Mouse (Mus musculus) neural tube, embryonic 15.5 days (tissue): Measurements from ENCODE around the gene Ttc7b. TPM values are rescaled to one million over a fixed set of nuclear protein-coding genes. Genes with fewer than 3 reads are reported as not detected.

Experiments
- ATAC-seq: fragments of 200-750 bp; cut with Nextera tagmentation; 2 replicates; pipeline ENCODE4 v1.8.0; 2017; ENCODE audit warnings: mild to moderate bottlenecking, moderate TSS enrichment, moderate library complexity; ENCODE audit not compliant: low FRiP score
- H3K27ac ChIP-seq: fragments of 300-500 bp; sonication (generic); replicated peaks from 2 replicates; pipeline ENCODE4 v1.5.1; 2015; ENCODE audit warnings: mild to moderate bottlenecking, inconsistent platforms
- H3K27me3 ChIP-seq: fragments of 300-500 bp; sonication (generic); replicated peaks from 2 replicates; pipeline ENCODE4 v1.6.1; 2015; ENCODE audit warnings: inconsistent platforms
- H3K36me3 ChIP-seq: fragments of 300-500 bp; sonication (generic); 2 replicates; pipeline ENCODE4 v1.6.1; 2015; ENCODE audit warnings: inconsistent platforms
- H3K4me1 ChIP-seq: fragments of 300-500 bp; sonication (generic); 2 replicates; pipeline ENCODE4 v1.6.1; 2015; ENCODE audit warnings: inconsistent platforms
- H3K4me2 ChIP-seq: fragments of 300-500 bp; sonication (generic); 2 replicates; pipeline ENCODE4 v1.6.1; 2015; ENCODE audit warnings: inconsistent platforms, mild to moderate bottlenecking, moderate library complexity
- H3K4me3 ChIP-seq: fragments of 300-500 bp; sonication (generic); replicated peaks from 2 replicates; pipeline ENCODE4 v1.5.1; 2015; ENCODE audit warnings: mild to moderate bottlenecking, inconsistent platforms
- H3K9ac ChIP-seq: fragments of 300-500 bp; sonication (generic); replicated peaks from 2 replicates; pipeline ENCODE4 v1.6.1; 2015; ENCODE audit warnings: mild to moderate bottlenecking, inconsistent platforms
- H3K9me3 ChIP-seq: fragments of 300-500 bp; sonication (generic); replicated peaks from 2 replicates; pipeline ENCODE4 v1.6.1; 2016; ENCODE audit warnings: inconsistent platforms
- WGBS: fragments of 180-500 bp; shearing (Covaris S2); methylation state at CpG from one replicate; pipeline ENCODE4 v1.1.7; 2015; ENCODE audit warnings: mixed read lengths; 5-methylcytosine and 5-hydroxymethylcytosine counted together
- polyA plus RNA-seq: library from polyadenylated mRNA; unstranded; fragments of >200 nt; fragmentation: Nextera tagmentation; extraction: Ambion mirVana; gene quantifications from 2 replicates; pipeline ENCODE4 v1.2.1, GENCODE M21; 2015

Gene Ttc7b
- polyA plus RNA-seq, 1 experiment from 2014 or later, result 10.2 TPM

DNA sequence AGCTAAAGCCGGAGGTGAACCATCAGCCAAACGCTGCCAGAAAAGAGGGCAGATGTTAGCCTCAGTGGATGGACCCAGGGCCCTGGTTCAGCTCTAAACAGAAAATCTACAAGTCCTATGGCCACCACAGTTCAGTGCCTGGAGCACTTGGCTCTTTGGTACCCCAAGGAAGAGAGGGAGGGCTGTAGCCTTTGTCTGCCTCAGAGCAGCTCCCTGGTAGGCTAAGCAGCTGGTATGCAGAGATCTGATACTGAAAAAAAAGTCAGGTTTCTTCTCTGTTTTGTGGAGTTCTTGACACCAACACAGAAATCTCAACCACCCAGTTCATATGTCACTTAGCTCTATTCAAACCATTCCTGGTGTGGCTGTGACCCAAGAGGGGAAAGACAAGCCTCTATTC lies 16.0 kb downstream of the Ttc7b start:
- WGBS, result 87% methylated on average over 2 of the region's 2 CpGs
- Histone ChIP-seq H3K9me3 (no peaks in the 10 kb centered on the region), H3K27ac (no peak overlapping the region), H3K4me2 (no peak overlapping the region), H3K27me3 (no peaks in the 10 kb centered on the region), H3K4me1 (peaks cover 13% of the 10 kb centered on the region; the same call in 1 of the 2 replicates), H3K9ac (no peak overlapping the region), H3K36me3 (peaks cover 5% of the 10 kb centered on the region), H3K4me3 (no peak overlapping the region)
- ATAC-seq, result no peak

DNA sequence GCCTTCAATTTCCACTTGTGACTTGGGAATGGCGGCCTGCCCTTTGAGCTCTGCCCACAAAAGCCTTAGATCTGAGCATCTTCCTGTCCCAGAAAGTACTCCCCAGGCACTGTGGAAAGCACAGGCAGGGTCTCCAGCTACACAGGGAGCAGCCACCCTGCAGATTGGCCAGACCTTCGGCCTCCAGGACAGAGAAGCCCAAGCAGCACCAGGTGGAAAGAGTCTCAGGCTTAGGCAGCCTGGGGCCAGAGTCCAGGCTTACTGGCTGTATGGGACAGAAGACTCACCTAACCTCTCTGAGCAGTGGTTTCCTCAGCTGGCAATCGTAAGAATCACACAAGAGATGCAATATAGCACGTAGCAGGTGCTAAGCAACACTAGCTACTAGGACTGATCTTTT lies 17.0 kb downstream of the Ttc7b start:
- Histone ChIP-seq H3K4me3 (no peak overlapping the region), H3K4me2 (no peak overlapping the region), H3K27ac (no peak overlapping the region), H3K4me1 (peaks cover 13% of the 10 kb centered on the region; the same call in 1 of the 2 replicates), H3K27me3 (no peaks in the 10 kb centered on the region), H3K36me3 (peaks cover 14% of the 10 kb centered on the region), H3K9ac (no peak overlapping the region), H3K9me3 (no peaks in the 10 kb centered on the region)
- WGBS, result 90% methylated on average over 4 of the region's 4 CpGs
- no peak for ATAC-seq

DNA sequence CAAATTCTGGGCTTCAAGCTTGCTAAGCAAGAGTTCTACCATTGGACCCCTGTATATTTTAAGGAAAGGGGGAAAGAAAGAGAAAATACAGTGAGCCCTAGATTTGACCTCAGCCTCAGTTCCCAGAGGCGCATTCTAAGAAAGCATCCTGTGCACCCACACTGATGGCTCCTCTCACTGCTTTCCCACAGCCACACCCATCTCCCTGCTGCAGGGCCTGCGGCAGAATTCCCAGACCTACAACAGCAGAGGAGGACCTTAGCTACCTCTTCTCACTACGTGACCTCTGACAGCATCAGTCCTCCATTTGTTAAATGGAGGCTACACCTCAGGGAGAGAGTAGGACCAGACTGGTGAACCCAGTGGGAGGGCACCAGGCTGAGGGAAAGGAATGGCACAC lies 18.1 kb downstream of the Ttc7b start:
- Histone ChIP-seq H3K9ac (no peak overlapping the region), H3K9me3 (no peaks in the 10 kb centered on the region), H3K27ac (no peak overlapping the region), H3K36me3 (peaks cover 24% of the 10 kb centered on the region), H3K4me3 (no peak overlapping the region), H3K4me2 (no peak overlapping the region), H3K4me1 (peaks cover 13% of the 10 kb centered on the region; the same call in 1 of the 2 replicates), H3K27me3 (no peaks in the 10 kb centered on the region)
- no peak for ATAC-seq
- WGBS, result 81% methylated on average over 3 of the region's 3 CpGs

DNA sequence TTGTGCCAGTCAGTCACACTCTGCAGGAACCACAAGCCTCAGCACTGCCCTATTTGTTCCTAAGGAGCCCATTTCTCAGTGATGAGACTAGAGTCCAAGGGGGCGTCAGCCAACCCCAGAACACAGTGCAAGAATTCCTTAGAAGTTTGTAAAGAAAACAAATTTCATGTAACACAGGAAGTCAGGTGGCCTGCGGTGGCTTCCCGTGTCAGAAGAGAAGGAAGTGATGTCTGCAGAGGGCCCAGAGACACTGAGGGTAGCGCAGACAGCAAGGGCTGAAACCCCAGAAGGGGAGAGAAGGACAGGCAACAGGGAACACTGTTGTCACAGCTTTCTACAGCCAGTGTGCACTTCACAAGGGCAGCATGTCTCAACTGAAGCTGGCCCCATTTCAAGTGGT lies 19.4 kb downstream of the Ttc7b start:
- 86% methylated on average over 4 of the region's 4 CpGs for WGBS
- Histone ChIP-seq H3K4me1 (peaks cover 13% of the 10 kb centered on the region; the same call in 1 of the 2 replicates), H3K9me3 (no peaks in the 10 kb centered on the region), H3K36me3 (peaks cover 35% of the 10 kb centered on the region), H3K27me3 (no peaks in the 10 kb centered on the region), H3K9ac (no peak overlapping the region), H3K4me3 (no peak overlapping the region), H3K4me2 (no peak overlapping the region), H3K27ac (no peak overlapping the region)
- no peak for ATAC-seq

DNA sequence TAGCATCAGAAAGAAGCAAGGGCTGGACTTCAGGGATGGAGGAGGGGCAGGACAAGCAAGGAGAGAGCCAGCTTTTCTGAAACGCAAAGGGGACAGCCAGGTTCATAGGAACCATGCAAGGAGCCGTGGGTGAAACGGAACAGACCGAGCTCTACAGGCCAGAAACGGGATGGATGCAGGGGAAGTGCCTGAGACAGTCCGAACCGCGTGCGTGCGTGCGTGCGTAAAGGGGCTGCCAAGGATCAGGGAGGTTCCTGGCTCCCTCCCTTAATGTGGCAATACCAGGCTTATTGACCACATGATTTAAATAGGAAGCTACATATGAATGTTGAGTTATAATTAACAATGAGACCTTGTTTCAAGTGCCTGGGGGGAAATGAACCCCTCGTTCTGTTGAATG lies 21.2 kb downstream of the Ttc7b start:
- Histone ChIP-seq H3K27me3 (no peaks in the 10 kb centered on the region), H3K36me3 (peaks cover 50% of the 10 kb centered on the region), H3K9me3 (no peaks in the 10 kb centered on the region), H3K9ac (no peak overlapping the region), H3K4me1 (peaks cover 12% of the 10 kb centered on the region; the same call in 1 of the 2 replicates), H3K27ac (no peak overlapping the region), H3K4me2 (no peak overlapping the region), H3K4me3 (no peak overlapping the region)
- WGBS, result 92% methylated on average over 13 of the region's 13 CpGs
- ATAC-seq, result no peak

DNA sequence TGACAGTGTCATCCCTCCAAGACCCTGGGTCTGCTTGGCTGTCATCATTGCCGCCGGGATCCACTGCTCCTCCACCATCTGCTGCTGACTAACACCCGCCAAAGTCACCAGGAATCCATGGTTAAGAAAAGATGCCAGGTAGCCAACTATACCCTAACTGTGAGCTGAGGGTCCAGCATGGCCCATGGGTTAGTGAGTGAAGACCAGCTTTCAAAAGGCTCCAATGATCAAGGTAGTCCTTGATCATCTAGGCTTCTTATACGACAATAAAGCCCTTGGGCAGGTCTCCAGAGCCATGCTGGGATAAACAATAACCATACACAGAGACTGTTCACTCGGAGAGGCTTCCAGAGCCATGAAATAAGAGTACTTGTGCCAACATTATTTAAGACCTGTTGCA lies 22.6 kb downstream of the Ttc7b start:
- peaks cover 61% of the 10 kb centered on the region for H3K36me3 ChIP-seq
- no peak overlapping the region for H3K9ac ChIP-seq
- H3K4me3 ChIP-seq, result no peak overlapping the region
- no peak overlapping the region for H3K27ac ChIP-seq
- H3K4me1 ChIP-seq, result peaks cover 5% of the 10 kb centered on the region; the same call in 1 of the 2 replicates
- no peaks in the 10 kb centered on the region for H3K9me3 ChIP-seq
- WGBS, result 87% methylated on average over 5 of the region's 5 CpGs
- no peak overlapping the region for H3K4me2 ChIP-seq
- no peak for ATAC-seq
- H3K27me3 ChIP-seq, result no peaks in the 10 kb centered on the region

DNA sequence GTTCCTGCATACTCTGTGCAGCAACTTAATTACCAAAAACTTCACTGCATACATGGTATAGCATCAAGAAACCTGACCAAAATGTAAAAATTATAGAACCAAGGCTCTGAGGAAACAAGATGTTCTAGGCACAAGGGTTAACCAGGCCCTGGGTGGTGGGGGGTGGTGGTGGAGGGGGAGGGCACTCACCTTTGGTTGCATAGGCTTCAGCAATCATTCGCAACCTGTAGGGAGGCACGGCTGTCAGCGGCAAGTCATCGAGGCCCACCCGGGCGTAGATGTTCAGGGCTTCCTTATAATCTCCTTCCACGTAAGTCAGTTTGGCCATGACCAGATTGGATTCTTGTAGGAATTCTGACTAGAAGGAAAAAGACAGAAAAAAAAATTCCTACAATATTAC lies 25.5 kb downstream of the Ttc7b start:
- Histone ChIP-seq H3K4me1 (no peaks in the 10 kb centered on the region), H3K4me3 (no peak overlapping the region), H3K36me3 (peaks cover 76% of the 10 kb centered on the region), H3K9me3 (no peaks in the 10 kb centered on the region), H3K9ac (no peak overlapping the region), H3K4me2 (no peak overlapping the region), H3K27ac (no peak overlapping the region), H3K27me3 (no peaks in the 10 kb centered on the region)
- ATAC-seq, result no peak
- WGBS, result 96% methylated on average over 7 of the region's 7 CpGs

DNA sequence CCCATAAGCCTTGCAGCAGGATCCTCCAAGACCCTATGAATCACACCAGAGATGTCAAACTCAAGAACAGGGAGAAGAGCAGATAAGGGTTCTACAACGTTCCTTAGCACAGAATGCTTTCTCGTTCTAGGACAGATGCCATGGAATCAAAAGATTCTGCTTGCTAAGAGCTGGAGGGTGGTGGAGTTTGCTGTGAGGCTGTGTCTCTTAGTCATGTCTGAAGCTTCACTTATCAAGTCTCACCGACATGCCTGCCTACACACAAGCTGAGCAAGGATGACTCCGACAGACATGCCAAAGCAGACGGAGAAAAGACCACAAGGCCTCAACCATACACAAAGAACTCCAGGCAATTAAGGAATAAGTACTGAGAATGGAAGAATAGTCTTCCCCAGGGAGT lies 27.4 kb downstream of the Ttc7b start:
- ATAC-seq, result no peak
- no peaks in the 10 kb centered on the region for H3K4me1 ChIP-seq
- no peak overlapping the region for H3K9ac ChIP-seq
- H3K27me3 ChIP-seq, result no peaks in the 10 kb centered on the region
- H3K27ac ChIP-seq, result no peak overlapping the region
- H3K4me2 ChIP-seq, result no peak overlapping the region
- H3K36me3 ChIP-seq, result peaks cover 67% of the 10 kb centered on the region
- WGBS, result 91% methylated on average over 5 of the region's 5 CpGs
- no peaks in the 10 kb centered on the region for H3K9me3 ChIP-seq
- no peak overlapping the region for H3K4me3 ChIP-seq

DNA sequence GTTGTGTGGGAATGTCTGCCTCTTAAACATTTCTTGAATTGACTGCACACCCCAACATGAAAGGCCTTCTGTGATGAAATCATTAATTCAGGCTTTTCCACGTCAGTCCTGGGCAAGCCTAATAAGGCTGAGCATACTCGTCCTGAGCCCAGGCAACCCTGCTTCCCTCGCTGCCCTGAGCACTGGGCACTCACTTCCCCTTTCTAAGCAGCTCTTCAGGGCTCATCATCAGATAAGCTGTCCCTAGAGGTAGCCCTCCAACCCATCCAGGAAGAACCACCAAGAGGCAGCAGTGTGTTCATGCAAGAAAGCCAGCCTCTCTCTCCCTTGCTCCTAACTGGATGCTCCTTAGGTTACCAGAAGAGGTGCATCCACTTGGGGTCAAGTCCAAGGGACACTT lies 27.9 kb downstream of the Ttc7b start:
- ATAC-seq, result no peak
- no peak overlapping the region for H3K4me3 ChIP-seq
- H3K9ac ChIP-seq, result no peak overlapping the region
- H3K9me3 ChIP-seq, result no peaks in the 10 kb centered on the region
- H3K27ac ChIP-seq, result no peak overlapping the region
- peaks cover 62% of the 10 kb centered on the region for H3K36me3 ChIP-seq
- no peaks in the 10 kb centered on the region for H3K4me1 ChIP-seq
- no peak overlapping the region for H3K4me2 ChIP-seq
- WGBS, result 89% methylated on average over 3 of the region's 3 CpGs
- H3K27me3 ChIP-seq, result no peaks in the 10 kb centered on the region

DNA sequence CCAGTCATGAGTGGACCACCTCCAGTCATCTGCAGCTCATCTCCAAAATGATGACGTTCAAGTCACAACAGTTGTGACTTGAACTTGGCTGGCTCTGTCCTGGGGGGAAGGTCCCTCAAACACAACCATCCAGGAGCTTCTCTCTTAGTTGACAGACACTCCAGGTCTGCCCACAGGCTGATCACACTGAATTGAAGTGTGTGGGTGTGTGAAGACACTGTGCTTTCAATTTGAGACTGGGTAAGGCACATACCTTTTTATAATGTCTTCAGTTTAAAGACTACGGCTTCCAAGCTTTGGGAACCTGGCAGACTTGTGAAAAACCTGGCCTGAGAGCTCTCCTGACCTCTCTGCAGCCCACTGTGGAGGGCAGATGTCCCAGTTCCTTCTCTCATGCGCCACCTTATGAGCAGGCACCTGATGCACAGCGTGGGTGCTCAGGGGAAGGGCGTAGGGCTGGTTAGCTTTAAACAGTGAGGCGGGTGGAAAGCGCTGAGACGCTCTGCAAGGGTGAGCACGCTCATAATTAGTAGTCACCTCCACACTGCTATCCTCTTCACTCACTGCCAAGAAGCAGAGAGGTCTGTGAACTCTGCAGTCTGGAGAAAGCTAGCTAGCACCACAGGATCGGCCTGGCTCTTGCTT lies 28.5 kb downstream of the Ttc7b start:
- H3K9ac ChIP-seq, result no peak overlapping the region
- H3K27ac ChIP-seq, result no peak overlapping the region
- no peak for ATAC-seq
- no peaks in the 10 kb centered on the region for H3K27me3 ChIP-seq
- H3K9me3 ChIP-seq, result no peaks in the 10 kb centered on the region
- no peak overlapping the region for H3K4me2 ChIP-seq
- no peak overlapping the region for H3K4me3 ChIP-seq
- 95% methylated on average over 10 of the region's 10 CpGs for WGBS
- H3K4me1 ChIP-seq, result no peaks in the 10 kb centered on the region
- H3K36me3 ChIP-seq, result peaks cover 58% of the 10 kb centered on the region

DNA sequence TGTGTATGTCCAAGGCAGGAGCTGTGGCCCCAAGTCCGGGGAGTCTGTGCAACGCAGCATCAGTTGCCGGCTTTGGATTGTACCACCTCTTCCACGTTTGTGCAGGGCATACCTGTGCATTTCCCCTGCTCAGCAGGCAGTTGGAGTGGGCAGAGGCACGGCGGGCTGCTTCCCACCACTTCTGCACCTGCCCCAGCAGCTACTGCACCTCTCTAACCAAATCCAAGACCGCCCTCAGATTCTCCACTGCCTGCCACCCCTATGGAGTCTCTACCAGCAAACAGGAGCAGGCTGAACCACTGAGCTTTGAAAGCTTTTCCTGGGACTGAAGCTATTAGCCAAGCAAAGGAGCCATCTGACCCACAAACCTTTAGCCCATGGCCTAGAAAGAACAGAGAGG lies 30.8 kb downstream of the Ttc7b start:
- Histone ChIP-seq H3K27me3 (no peaks in the 10 kb centered on the region), H3K4me1 (no peaks in the 10 kb centered on the region), H3K4me3 (no peak overlapping the region), H3K36me3 (peaks cover 42% of the 10 kb centered on the region), H3K9me3 (no peaks in the 10 kb centered on the region), H3K9ac (no peak overlapping the region), H3K4me2 (no peak overlapping the region), H3K27ac (no peak overlapping the region)
- WGBS, result 95% methylated on average over 7 of the region's 7 CpGs
- no peak for ATAC-seq

DNA sequence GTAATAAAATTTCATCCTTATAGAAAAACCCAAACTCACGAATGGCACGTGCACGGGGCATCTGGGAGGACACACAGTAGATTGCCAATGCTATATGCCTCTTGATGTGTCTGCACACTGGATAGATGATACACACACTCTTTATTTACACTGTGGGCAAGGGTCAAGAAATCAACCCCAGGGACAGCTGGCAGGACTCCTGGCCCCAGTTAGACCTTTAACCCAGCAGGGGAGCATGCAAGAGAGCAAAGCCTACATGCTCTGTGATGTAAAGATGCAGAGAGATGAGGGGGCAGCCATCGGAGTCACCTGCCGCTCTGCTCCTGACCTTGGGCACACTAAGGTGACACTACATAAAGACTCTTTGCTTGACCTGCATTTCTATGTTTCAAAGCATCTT lies 32.3 kb downstream of the Ttc7b start:
- Histone ChIP-seq H3K4me3 (no peak overlapping the region), H3K36me3 (peaks cover 36% of the 10 kb centered on the region), H3K9me3 (no peaks in the 10 kb centered on the region), H3K4me2 (no peak overlapping the region), H3K27me3 (no peaks in the 10 kb centered on the region), H3K9ac (no peak overlapping the region), H3K27ac (no peak overlapping the region), H3K4me1 (no peaks in the 10 kb centered on the region)
- ATAC-seq, result no peak
- 96% methylated on average over 5 of the region's 5 CpGs for WGBS
